Mouse (Mus musculus) spleen, adult 2 months (tissue): ENCODE results near the gene Gin1.

Experiments used
- CTCF ChIP-seq: fragments of 200-500 bp; IDR thresholded peaks from 2 replicates; pipeline ENCODE4 v1.5.1; 2011; ENCODE audit warnings: mild to moderate bottlenecking, inconsistent platforms; ENCODE audit not compliant: insufficient read depth, insufficient read length, insufficient replicate concordance; ENCODE audit errors: extremely low read depth
- POLR2A ChIP-seq: fragments of 200-500 bp; IDR thresholded peaks from 2 replicates; pipeline ENCODE4 v1.6.1; 2011; ENCODE audit warnings: low read depth, low read length, inconsistent platforms

DNA sequence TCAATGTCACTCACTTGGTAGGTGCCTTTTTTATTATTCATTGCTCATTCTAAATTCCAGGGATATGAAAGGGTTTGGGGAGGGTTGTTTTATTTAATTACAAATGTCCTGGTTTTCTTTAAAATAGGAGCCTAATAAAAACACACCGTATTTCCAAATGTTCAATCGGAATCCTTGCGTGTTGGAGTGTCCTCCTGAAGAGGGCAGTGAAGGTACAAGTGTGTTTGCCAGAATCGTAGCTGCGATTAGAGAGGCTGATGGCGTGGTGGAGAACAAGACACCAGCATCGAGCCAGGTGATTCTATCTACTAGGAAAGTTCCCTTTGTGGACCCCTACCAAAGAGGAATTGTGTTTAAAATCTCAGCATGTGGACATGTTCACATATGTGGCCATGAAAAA lies 15.0 kb downstream of the Gin1 start:
- TF ChIP-seq CTCF (no peak), POLR2A (no peak)
